Mouse (Mus musculus): Measurements from ENCODE around the gene Skiv2l. TPM values are rescaled to one million over a fixed set of nuclear protein-coding genes. Genes with fewer than 3 reads are reported as not detected.
"Not testable (repeated sequence)": the region's sequence is repeated elsewhere in the genome, so short reads cannot be mapped to it uniquely, and the experiment has no call there.

Skiv2l gene
- total RNA-seq, 2 experiments from 2014 or later: 70.8 to 76.4 TPM

DNA sequence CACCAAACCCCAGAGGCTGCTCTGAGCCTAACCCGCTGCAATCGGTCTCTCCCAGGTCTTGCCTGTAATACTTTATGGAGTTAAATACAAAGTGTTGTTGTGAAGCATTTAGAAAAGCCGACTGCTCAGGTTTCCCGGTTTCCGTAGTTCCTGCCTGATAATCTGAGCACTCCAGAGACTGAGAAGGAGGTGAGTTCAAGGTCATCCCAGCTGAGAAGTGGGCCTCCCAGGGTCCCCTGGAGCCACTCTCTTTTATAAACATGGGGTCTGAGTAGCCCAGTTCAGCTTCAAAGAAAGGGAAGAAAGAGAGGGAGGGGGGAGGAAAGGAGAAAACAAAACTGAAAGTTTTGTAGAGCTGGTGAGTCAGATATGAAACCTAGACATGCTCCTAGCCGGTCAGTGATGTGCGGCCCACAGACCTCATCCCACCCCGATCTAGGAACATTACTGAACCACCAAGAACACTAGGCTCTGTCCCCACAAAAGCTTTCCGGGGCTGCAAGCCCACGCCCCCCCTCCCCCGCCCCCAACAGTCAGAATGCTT, 29.4 kb upstream of the Skiv2l start, which contains the start of gene Zbtb12:
Gene Zbtb12 (plus strand): TSS at position 148 of the 544 bp plus-strand sequence.
- DNase-seq (ENCODE audit: low spot score in 2 of 2): no peak

GRCm38 (mm10) chr17:34874321-34874720, 24.3 kb upstream of the Skiv2l start:
- DNase-seq (ENCODE audit: low spot score in 2 of 2): no peak

DNA sequence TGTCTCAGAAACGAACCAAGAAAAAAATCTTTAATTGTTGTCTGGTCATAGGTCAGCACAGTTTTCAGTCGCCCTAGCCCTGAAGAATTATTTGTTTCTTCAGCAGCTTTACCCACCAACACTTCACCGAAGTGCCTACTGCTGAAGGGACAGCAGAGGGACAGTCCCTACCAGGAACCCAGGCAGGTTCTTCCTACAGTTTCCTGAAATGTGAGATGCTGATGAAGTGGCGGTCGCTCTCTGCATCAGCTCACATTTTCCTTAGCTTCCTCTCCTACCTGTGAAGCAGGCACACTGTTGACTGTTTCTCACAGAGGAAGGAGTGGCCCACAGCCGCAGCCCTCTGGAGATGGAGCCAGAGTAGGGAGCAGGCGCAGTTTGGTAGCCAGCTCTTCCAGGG, 16.0 kb upstream of the Skiv2l start:
- DNase-seq (ENCODE audit: low spot score in 2 of 2): no peak

- no peak for DNase-seq (ENCODE audit: low spot score in 2 of 2)
These were observed 12.5 kb upstream of the Skiv2l start, which contains the start of gene Cfb for GRCm38 (mm10) chr17:34862416-34863081. Cfb (minus strand) TSS chr17:34862518.

DNA sequence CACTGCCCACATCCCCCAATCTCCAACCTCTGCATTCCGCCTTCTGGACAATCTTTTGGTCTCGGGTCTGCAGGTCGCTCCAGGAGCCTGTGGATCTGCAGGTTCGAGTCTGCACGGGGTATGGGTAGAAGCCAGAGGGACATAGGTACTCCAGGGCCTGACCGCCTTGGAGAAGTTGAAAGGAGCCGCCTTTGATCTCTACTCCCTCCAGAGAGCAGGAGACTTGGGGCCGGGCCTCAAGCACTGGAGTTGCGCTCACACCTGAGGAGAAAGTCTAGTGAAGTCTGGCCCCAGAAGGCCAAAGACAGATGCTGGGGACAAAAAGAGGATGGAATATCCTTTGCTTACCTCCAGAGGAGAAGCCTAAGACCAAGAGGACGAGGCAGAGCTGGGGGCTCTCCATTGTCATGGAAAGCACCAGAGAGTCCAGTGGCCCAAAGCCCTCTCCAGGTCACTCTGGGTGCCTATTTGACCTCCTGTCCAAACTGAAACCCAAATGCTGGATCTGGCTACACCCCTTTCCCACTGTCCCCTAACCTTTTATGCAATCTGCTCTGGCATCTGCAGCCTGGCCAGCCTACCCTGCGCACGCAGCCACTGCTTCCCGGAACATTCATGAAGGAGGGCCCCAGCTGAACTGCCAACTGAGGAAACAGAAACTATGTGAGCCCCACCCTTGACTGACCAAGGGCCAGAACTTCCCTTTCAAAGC, 11.8 kb upstream of the Skiv2l start:
- no peak for DNase-seq (ENCODE audit: low spot score in 2 of 2)

DNA sequence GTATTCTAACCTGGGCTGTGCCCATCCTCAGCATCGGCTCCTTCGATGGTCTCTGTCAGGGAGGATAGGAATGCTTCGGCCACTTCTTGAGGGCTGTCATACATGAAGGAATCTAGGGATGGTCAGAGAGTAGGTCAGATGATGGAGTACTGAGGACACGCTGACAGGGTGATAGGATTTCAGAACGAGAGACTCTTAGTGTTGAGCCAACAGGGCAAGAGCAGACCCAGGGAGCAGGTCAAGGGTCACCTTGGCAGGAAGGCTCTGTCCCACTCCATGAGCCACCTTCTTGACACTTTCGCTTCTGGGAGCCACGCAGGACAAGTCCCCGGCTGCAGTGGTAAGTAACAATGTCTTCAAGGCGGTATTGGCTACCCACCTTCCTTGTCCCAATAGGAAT, 10.5 kb upstream of the Skiv2l start:
- no peak for DNase-seq (ENCODE audit: low spot score in 2 of 2)

- DNase-seq (ENCODE audit: low spot score in 2 of 2): no peak
These were observed 8.7 kb upstream of the Skiv2l start for GRCm38 (mm10) chr17:34858670-34859069.

DNA sequence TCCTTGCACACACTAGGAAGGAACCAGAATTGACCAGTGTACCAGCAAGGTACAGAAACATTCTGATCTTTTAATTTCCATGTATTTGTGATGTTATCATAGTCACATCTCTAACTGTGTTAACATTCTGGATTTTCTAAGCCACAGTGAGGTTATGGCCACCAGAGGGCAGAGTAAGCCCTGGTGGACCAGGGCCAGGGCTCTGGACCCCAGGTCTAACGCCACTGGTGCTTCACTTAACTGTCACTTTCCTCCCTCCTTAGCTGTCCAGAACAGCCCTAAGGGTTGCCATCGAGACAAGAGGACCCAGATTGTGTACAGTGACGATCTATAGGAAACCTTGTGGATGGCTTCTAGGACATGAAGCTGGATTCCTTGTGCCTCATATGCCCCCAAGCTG, 5.8 kb upstream of the Skiv2l start:
- DNase-seq (ENCODE audit: low spot score in 2 of 2): peak; percentile 28 to 37

- no peak for DNase-seq (ENCODE audit: low spot score in 2 of 2)
These were observed 4.8 kb upstream of the Skiv2l start for GRCm38 (mm10) chr17:34854761-34855160.

DNA sequence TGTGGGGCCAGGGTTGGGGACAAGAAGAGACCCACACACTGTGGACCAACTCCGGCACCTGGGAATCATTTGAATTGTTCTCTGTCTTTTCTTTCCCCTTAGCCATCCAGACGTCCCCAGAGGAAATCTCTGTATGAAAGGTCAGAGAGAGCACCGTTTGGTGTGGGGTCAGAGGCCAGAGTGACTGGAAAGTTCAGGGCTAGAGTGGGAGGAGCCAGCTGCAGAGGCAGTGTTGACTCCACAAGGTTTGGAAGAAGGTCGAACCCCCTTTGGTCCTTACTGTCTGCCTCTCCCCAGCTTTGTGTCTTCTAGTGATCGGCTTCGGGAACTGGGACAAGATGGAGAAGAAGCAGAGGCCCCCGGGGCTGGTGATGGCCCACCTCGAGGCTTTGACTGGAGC, 3.5 kb upstream of the Skiv2l start:
- no peak for DNase-seq (ENCODE audit: low spot score in 2 of 2)

GRCm38 (mm10) chr17:34850517-34851125, 611 bp upstream of the Skiv2l start:
- no peak for DNase-seq (ENCODE audit: low spot score in 2 of 2)

- no peak for DNase-seq (ENCODE audit: low spot score in 2 of 2)
These were observed 2.4 kb downstream of the Skiv2l start for GRCm38 (mm10) chr17:34847615-34848014.

DNA sequence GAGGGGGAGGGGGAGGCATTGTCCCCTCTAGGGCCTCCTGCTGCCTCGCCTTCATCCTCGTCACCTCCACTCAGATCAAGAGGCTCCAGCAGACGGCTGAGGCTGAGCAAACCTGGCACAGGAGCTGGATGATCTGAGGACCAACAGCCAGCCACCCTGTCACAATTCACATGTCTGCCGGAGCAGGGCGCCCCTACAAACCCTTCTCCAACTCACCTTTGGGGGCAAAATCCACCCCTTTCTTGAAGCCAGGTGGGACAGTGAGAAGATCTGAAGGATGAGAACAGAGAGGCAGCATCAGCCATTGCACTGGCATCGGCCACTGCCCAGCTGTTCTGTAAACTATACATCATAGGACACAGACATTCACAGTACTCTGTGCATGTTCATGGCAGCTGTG, 2.8 kb downstream of the Skiv2l start:
- no peak for DNase-seq (ENCODE audit: low spot score in 2 of 2)

DNA sequence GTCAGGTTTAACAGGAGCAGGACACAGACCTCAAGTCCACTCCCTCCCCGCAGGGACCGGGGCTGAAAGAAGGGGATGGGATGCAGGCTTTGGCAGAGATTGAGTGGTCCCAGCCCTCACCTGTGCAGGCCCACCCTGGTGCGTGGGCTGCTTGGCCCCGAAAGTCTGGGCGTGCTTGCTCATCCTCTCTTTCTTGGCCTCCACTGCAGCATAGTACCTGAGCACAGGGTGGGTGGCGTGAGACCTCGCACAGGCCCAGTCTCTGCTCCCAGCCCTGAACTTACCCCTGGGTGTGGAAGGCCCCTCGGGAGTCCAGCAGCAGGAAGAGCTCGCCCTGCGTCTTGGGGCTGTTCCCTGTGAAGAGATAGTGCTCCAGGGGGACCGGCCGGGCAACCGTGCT, 5.1 kb downstream of the Skiv2l start:
- no peak for DNase-seq (ENCODE audit: low spot score in 2 of 2)

- DNase-seq (ENCODE audit: low spot score in 2 of 2): no peak
These were observed 9.2 kb downstream of the Skiv2l start for GRCm38 (mm10) chr17:34840736-34841307.

DNA sequence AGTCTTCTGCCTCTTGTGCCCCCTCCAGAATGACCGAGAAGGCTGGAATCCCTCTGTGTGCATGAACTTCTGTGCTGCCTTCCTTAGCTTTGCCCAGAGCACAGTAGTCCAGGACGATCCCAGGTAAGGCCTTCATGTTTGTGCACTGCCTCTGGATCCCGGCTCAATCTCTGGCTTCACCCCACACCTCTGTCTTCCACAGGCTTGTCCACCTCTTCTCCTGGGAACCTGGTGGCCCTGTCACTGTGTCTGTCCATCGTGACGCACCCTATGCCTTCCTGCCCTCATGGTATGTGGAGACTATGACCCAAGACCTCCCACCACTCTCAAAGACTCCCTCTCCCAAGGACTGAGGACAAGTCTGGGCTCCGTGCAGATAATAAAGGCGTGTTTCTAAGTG, 11.2 kb downstream of the Skiv2l start:
- DNase-seq (ENCODE audit: low spot score in 2 of 2): no peak

- DNase-seq (ENCODE audit: low spot score in 2 of 2): no peak
These were observed 12.3 kb downstream of the Skiv2l start for GRCm38 (mm10) chr17:34837464-34838324.

DNA sequence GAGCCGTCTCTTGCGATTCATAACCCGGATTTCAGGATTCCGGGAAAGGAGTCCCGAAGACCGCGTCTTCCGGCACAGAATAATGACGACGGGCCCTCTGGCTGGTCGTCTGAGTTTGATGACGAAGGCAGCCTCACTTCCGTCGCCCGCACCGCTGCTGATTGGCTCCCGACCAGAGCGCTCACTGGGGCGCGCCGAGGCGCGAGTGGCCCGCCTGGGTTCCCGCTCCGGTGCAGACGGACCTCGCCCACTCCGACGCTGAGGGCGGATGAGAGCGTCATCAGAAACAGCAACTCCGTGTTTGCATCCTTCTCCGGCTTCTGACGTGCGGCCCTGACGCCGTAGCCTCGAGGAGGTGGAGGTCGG, 13.2 kb downstream of the Skiv2l start, which contains the start of the genes Stk19 and Dxo:
Gene Stk19 (minus strand): TSS at position 90 of the 366 bp plus-strand sequence.
Gene Dxo (plus strand): TSS at position 164 of the 366 bp plus-strand sequence.
- peak; percentile 98 for DNase-seq (ENCODE audit: low spot score in 2 of 2)

- DNase-seq (ENCODE audit: low spot score in 2 of 2): peak in 1 of 2 experiments; percentile 24
These were observed 13.7 kb downstream of the Skiv2l start for GRCm38 (mm10) chr17:34836155-34836855.

GRCm38 (mm10) chr17:34830776-34831175, 19.2 kb downstream of the Skiv2l start:
- DNase-seq (ENCODE audit: low spot score in 2 of 2): not testable (repeated sequence)

Data from layer of hippocampus, postnatal 14 days (tissue).